Mouse (Mus musculus): Measurements from ENCODE around the gene H2-DMb2. TPM values are rescaled to one million over a fixed set of nuclear protein-coding genes. Genes with fewer than 3 reads are reported as not detected.

Gene H2-DMb2
- total and polyA plus RNA-seq, 3 experiments = 0.77 to 1.5 TPM; not detected in 1

DNA sequence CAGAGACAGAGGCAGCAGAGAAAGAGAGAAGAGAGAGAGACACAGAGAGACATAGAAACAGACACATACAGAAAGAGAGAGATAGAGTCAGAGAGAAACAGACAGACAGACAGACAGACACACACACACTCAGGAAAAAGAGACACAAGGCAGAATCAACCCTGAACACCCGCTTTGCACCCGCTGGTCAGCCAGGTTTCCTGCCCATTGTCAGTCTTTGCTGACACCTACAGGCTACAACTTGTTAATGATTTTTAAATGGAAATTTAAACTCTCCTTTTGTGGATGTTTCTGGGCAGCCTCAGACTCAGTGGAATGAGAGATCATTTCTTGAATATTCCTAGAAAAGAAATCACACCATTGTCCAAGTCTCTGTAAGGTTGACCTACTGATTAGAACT is 26.2 kb downstream of the H2-DMb2 start (continued):
- TF ChIP-seq ZKSCAN1 (IDR thresholded peaks at IDR 0.05; ENCODE audit: low read depth, low read length) (no peak), ELF1 (IDR thresholded peaks at IDR 0.05; ENCODE audit: low read depth, low read length) (no peak), CHD1 (IDR thresholded peaks at IDR 0.05; ENCODE audit: low read depth, low read length) (no peak), SIN3A (IDR thresholded peaks at IDR 0.05; ENCODE audit: low read length) (peak; percentile 60; the same call in 1 of the 2 replicates)

DNA sequence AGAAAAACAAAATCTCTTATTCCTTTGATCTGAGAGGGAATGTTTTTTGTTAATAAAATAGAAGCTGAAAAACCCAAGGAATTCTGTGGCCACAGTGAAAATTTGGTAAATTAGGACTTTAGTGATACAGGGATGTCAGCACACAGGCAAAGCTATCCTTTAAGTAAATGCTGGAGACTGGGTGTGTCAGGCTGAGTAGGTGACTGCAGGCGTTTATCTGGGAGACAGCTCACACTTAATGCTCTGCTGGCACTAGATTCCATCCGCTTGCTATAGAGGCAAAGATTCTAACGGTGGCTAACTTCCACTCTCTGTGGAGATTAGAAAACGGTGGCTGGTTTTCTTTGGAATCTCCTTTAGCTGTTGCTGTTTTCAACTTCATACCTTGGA is 27.4 kb downstream of the H2-DMb2 start:
- Histone ChIP-seq H3K9ac (ENCODE audit: control insufficient read depth, low read depth, low read length, poor library complexity, severe bottlenecking) (no peak overlapping the region), H3K4me1 (ENCODE audit: control insufficient read depth in 1 of 2, insufficient read depth in 2 of 2, low read length in 2 of 2) (0 out of 4 replicates have a peak, but pooled peaks cover 0 to 3% of the 10 kb centered on the region in 2 experiments), H3K9me3 (replicated peaks; ENCODE audit: insufficient read depth, low read length) (no peaks in the 10 kb centered on the region), H3K27ac (ENCODE audit: control insufficient read depth, low read depth, low read length) (no peak overlapping the region; the same call in 1 of the 2 replicates), H3K36me3 (ENCODE audit: control insufficient read depth in 1 of 2, insufficient read depth in 2 of 2, low read length in 2 of 2) (peaks cover 0 to 3% of the 10 kb centered on the region in 2 experiments; a peak in 2 of 4 replicates), H3K27me3 (ENCODE audit: control insufficient read depth in 1 of 2, insufficient read depth in 2 of 2, low read length in 2 of 2) (no peaks in the 10 kb centered on the region), H3K79me2 (ENCODE audit: control insufficient read depth, insufficient read depth, low read length, poor library complexity) (no peaks in the 10 kb centered on the region), H3K4me3 (ENCODE audit: control insufficient read depth in 1 of 2, insufficient read depth in 1 of 2, low read depth in 2 of 2, low read length in 2 of 2) (no peak overlapping the region)
- TF ChIP-seq ZMIZ1 (IDR thresholded peaks at IDR 0.05; ENCODE audit: low read depth, low read length) (no peak), POLR2A (IDR thresholded peaks at IDR 0.05; ENCODE audit: control insufficient read depth in 1 of 2, insufficient read depth in 1 of 2, low read depth in 1 of 2, low read length in 2 of 2, poor library complexity in 1 of 2) (no peak)
- no peak for DNase-seq (ENCODE audit: low read depth, low spot score)

DNA sequence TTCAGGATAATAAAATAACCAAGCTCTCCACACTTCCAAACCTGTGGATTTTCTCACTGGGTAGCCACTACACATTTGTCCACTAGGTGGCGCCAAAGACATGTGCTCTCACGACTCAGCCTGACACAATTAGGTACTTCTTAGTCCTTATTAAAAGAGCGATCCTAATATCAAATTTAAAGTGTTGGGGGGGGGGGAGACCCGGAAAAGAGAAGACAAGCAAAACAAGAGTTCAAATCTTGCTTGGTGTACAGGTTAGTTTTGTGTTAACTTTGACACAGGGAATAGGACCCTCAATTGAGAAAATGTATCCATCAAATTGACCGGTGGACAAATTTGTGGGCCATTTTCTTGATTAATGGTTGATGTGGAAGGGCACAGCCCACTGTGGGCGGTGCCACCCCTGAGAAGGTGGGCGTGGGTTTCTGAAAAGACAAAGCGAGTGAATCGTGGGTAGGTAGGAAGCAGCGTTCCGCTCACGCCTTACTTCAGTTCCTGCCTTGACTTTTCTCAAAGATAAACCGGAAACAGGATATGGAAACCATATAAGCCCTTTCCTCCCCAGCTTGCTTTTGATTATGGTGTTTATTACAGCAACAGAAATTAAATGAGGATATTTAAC is 27.9 kb downstream of the H2-DMb2 start:
- Histone ChIP-seq H3K36me3 (ENCODE audit: control insufficient read depth in 1 of 2, insufficient read depth in 2 of 2, low read length in 2 of 2) (peaks cover 0 to 3% of the 10 kb centered on the region in 2 experiments; a peak in 2 of 4 replicates), H3K4me3 (ENCODE audit: control insufficient read depth in 1 of 2, insufficient read depth in 1 of 2, low read depth in 2 of 2, low read length in 2 of 2) (peak overlapping the region; percentile 59 to 75), H3K27ac (ENCODE audit: control insufficient read depth, low read depth, low read length) (peak overlapping the region; percentile 83), H3K9me3 (replicated peaks; ENCODE audit: insufficient read depth, low read length) (no peaks in the 10 kb centered on the region), H3K4me1 (ENCODE audit: control insufficient read depth in 1 of 2, insufficient read depth in 2 of 2, low read length in 2 of 2) (0 out of 4 replicates have a peak, but pooled peaks cover 0 to 3% of the 10 kb centered on the region in 2 experiments), H3K9ac (ENCODE audit: control insufficient read depth, low read depth, low read length, poor library complexity, severe bottlenecking) (peak overlapping the region; percentile 63), H3K79me2 (ENCODE audit: control insufficient read depth, insufficient read depth, low read length, poor library complexity) (no peaks in the 10 kb centered on the region), H3K27me3 (ENCODE audit: control insufficient read depth in 1 of 2, insufficient read depth in 2 of 2, low read length in 2 of 2) (no peaks in the 10 kb centered on the region)
- DNase-seq (ENCODE audit: low read depth, low spot score) = peak; percentile 95
- TF ChIP-seq ETS1 (IDR thresholded peaks at IDR 0.05; ENCODE audit: low read depth, low read length) = peak; percentile 33; the same call in 1 of the 2 replicates
- peak; percentile 30 for TF ChIP-seq NELFE (IDR thresholded peaks at IDR 0.05; ENCODE audit: low read depth, low read length)
- TF ChIP-seq EP300 (IDR thresholded peaks at IDR 0.05; ENCODE audit: low read depth in 1 of 2, low read length in 2 of 2) = no peak
- TF ChIP-seq CTCF (IDR thresholded peaks at IDR 0.05 in 2 of 3, conservative IDR thresholded peaks at IDR 0.05 in 1 of 3; ENCODE audit: control insufficient read depth in 1 of 3, insufficient read depth in 1 of 3, low read depth in 2 of 3, low read length in 3 of 3, poor library complexity in 1 of 3, severe bottlenecking in 1 of 3) = peak; percentile 82 to 97 (median 84)
- TF ChIP-seq RCOR1 (IDR thresholded peaks at IDR 0.05; ENCODE audit: low read depth, low read length) = peak; percentile 54; the same call in 1 of the 2 replicates
- TF ChIP-seq MYC (IDR thresholded peaks at IDR 0.05; ENCODE audit: low read depth, low read length) = peak; percentile 61
- no peak for TF ChIP-seq USF2 (IDR thresholded peaks at IDR 0.05; ENCODE audit: borderline replicate concordance in 1 of 2, insufficient read depth in 1 of 2, low read depth in 1 of 2, low read length in 2 of 2)
- no peak for TF ChIP-seq BHLHE40 (IDR thresholded peaks at IDR 0.05; ENCODE audit: borderline replicate concordance, low read depth, low read length)
- TF ChIP-seq POLR2A (IDR thresholded peaks at IDR 0.05; ENCODE audit: control insufficient read depth in 1 of 2, insufficient read depth in 1 of 2, low read depth in 1 of 2, low read length in 2 of 2, poor library complexity in 1 of 2) = peak in 1 of 2 experiments; percentile 66; a peak in 2 of 4 replicates
- no peak for TF ChIP-seq UBTF (IDR thresholded peaks at IDR 0.05; ENCODE audit: borderline replicate concordance, insufficient read depth, low read depth, low read length)
- peak; percentile 87 for TF ChIP-seq SIN3A (IDR thresholded peaks at IDR 0.05; ENCODE audit: low read length)
- TF ChIP-seq MEF2A (IDR thresholded peaks at IDR 0.05; ENCODE audit: extremely low read depth, insufficient replicate concordance, low read depth, low read length, poor library complexity, severe bottlenecking) = no peak
- TF ChIP-seq CHD1 (IDR thresholded peaks at IDR 0.05; ENCODE audit: low read depth, low read length) = no peak
- TF ChIP-seq NRF1 (IDR thresholded peaks at IDR 0.05; ENCODE audit: insufficient read depth, low read depth, low read length, poor library complexity, severe bottlenecking) = 0 out of 2 replicates have a peak, but pooled peaks have one; percentile 25
- no peak for TF ChIP-seq USF1 (IDR thresholded peaks at IDR 0.05; ENCODE audit: low read depth, low read length)
- no peak; the same call in 1 of the 2 replicates for TF ChIP-seq MAX (IDR thresholded peaks at IDR 0.05; ENCODE audit: low read length)
- peak; percentile 71 for TF ChIP-seq TBP (IDR thresholded peaks at IDR 0.05; ENCODE audit: low read depth, low read length)
- TF ChIP-seq ZNF384 (IDR thresholded peaks at IDR 0.05; ENCODE audit: low read depth, low read length) = 0 out of 2 replicates have a peak, but pooled peaks have one; percentile 35
- TF ChIP-seq MXI1 (IDR thresholded peaks at IDR 0.05; ENCODE audit: low read depth, low read length) = peak; percentile 57
- TF ChIP-seq ZC3H11A (IDR thresholded peaks at IDR 0.05; ENCODE audit: low read depth, low read length) = peak; percentile 94
- TF ChIP-seq HCFC1 (IDR thresholded peaks at IDR 0.05; ENCODE audit: low read depth, low read length) = peak; percentile 44
- no peak for TF ChIP-seq ZKSCAN1 (IDR thresholded peaks at IDR 0.05; ENCODE audit: low read depth, low read length)
- TF ChIP-seq TAL1 (IDR thresholded peaks at IDR 0.05; ENCODE audit: low read length) = no peak
- TF ChIP-seq SMC3 (IDR thresholded peaks at IDR 0.05; ENCODE audit: low read depth, low read length) = peak; percentile 95
